Mouse (Mus musculus) adrenal gland, postnatal 36 days (tissue): ENCODE data around the gene Cdh20. TPM values are rescaled to one million over a fixed set of nuclear protein-coding genes. Genes with fewer than 3 reads are reported as not detected.

ENCODE experiments used
- DNase-seq, 2 experiments: peaks; one replicate each; pipeline ENCODE4 v3.0.0; 2021; ENCODE audit warnings: mixed read lengths in 1 of 2
- total RNA-seq, 2 experiments: library from RNA; stranded (reverse); gene quantifications; 2 replicates each; pipeline ENCODE4 v1.2.3; 2021

Cdh20 gene
- total RNA-seq, 2 experiments from 2014 or later, result 0.20 to 0.23 TPM

DNA sequence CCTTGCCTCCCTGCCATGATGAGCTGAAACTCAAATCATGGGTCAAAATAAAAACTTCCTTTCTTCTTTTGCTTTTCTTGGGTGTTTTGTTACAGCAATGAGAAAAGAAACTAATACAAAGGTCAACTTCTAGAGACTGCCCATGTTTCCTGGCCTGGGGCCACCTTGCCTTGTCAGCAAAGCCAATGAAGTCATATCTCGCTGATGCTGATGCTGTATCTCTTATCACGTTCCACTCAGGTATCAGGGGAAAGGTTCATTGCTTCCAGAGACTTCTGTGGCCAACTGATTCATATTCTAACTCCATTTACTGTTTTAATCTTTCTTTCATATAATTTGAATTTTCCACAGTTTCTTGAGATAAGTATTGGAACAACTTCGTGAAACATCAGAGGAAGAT lies 273.3 kb downstream of the Cdh20 start:
- DNase-seq, result peak in 1 of 2 experiments; percentile 10
